Mouse (Mus musculus): ENCODE results near the gene Tmem126b. TPM values are rescaled to one million over a fixed set of nuclear protein-coding genes. Genes with fewer than 3 reads are reported as not detected.

Tmem126b gene
- 29.5 TPM for polyA plus RNA-seq (2015; fragmentation: Illumina TruSeq; extraction: RNeasy Lipid Tissue Mini Kit (QIAGEN cat#74804); ENCODE audit: insufficient read depth, low replicate concordance)

DNA sequence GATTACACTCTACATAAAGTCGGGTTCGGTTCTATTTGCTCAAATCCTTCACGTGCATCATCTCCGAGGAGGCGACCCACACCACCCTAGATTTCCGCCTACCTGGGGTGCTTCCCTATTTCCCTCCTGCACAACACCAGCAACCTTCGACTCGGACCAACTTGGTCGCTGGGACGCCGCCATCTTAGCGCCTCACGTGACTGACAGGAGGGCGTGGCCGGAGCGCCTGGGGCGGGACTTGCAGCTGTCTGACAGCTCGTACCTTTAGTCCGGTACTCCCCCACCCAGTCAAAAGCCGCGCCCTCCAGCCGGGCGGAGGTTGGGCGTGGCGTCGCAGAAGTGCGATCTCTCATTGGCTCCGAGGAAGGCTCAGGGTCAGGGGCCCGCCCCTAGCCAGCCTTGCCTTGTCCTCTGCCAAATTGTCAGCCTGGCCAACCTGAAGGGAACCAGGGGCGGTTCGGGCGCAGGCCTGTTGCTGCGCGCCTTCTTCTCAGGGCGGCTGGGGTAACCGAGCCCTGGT, at the start of gene Tmem126b:
Gene Tmem126b (minus strand): TSS at position 209 of the 520 bp plus-strand sequence.

GRCm38 (mm10) chr7:90476313-90477245, 778 bp upstream of the Tmem126b start, which contains the start of gene Dlg2:
Gene Dlg2, plus strand, starts transcription at chr7:90476672.

DNA sequence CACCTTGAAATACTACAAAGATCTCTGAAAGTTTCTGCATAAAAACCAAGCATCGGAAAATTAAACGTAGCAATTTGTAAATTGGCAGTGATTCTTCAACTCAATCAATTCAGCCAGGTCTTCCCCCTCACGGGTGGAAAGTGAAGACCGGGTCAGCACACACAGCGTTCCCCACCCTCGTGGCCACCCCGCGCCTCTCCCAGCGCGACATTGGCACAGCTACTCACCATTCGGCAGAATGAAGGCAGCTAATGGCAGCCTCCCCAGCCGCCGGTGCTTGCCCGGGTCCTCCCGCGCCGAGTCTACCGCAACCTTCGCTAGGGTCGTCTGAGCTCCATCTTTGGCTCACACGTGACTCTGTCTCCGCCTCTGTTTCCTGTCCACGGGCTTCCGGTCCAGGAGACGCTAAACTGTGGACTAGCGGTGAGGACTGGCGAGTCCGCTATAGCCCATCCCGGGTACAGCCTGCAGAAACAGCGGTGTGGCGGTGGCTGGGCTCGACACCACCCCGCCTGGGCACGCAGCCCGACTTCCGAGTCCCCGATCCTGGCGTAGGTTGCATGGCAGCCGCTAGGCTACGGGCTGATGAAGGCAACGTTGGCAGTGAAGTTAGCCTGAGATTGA, 18.8 kb downstream of the Tmem126b start, which contains the start of gene Tmem126a:
Gene Tmem126a (minus strand): TSS at position 385 of the 624 bp plus-strand sequence.

GRCm38 (mm10) chr7:90442518-90443080, 33.2 kb downstream of the Tmem126b start, which contains the start of gene Crebzf:
Gene Crebzf, plus strand, starts transcription at chr7:90442729.

GRCm38 (mm10) chr7:90426020-90427001, 49.5 kb downstream of the Tmem126b start, which contains the start of gene Ccdc89:
Gene Ccdc89, plus strand, starts transcription at chr7:90426577.

Other genes with a start within 250 kb of the Tmem126b start
- not detected for gene Ccdc83, start 210.2 kb downstream of the Tmem126b start, polyA plus RNA-seq (2015; fragmentation: Illumina TruSeq; extraction: RNeasy Lipid Tissue Mini Kit (QIAGEN cat#74804); ENCODE audit: insufficient read depth, low replicate concordance)
- 10.6 TPM for gene Sytl2, start 173.7 kb downstream of the Tmem126b start, polyA plus RNA-seq (2015; fragmentation: Illumina TruSeq; extraction: RNeasy Lipid Tissue Mini Kit (QIAGEN cat#74804); ENCODE audit: insufficient read depth, low replicate concordance)
- gene Ccdc89, start 49.4 kb downstream of the Tmem126b start, polyA plus RNA-seq (2015; fragmentation: Illumina TruSeq; extraction: RNeasy Lipid Tissue Mini Kit (QIAGEN cat#74804); ENCODE audit: insufficient read depth, low replicate concordance) = 0.11 TPM
- 155 TPM for gene Crebzf, start 33.3 kb downstream of the Tmem126b start, polyA plus RNA-seq (2015; fragmentation: Illumina TruSeq; extraction: RNeasy Lipid Tissue Mini Kit (QIAGEN cat#74804); ENCODE audit: insufficient read depth, low replicate concordance)
- gene Tmem126a, start 18.8 kb downstream of the Tmem126b start, polyA plus RNA-seq (2015; fragmentation: Illumina TruSeq; extraction: RNeasy Lipid Tissue Mini Kit (QIAGEN cat#74804); ENCODE audit: insufficient read depth, low replicate concordance) = 57.0 TPM
- 12.6 TPM for gene Dlg2, start 671 bp upstream of the Tmem126b start, polyA plus RNA-seq (2015; fragmentation: Illumina TruSeq; extraction: RNeasy Lipid Tissue Mini Kit (QIAGEN cat#74804); ENCODE audit: insufficient read depth, low replicate concordance)